Mouse (Mus musculus) spleen, adult 2 months (tissue): ENCODE data around the gene Gm49354. TPM values are rescaled to one million over a fixed set of nuclear protein-coding genes. Genes with fewer than 3 reads are reported as not detected.

ENCODE experiments used
- DNase-seq, 2 experiments: peaks; one replicate each; pipeline versions ENCODE4 v3.0.0 to v3.0.0-alpha.2; 2012 to 2021; ENCODE audit warnings: low spot score in 2 of 2, low read depth in 1 of 2
- H3K27ac ChIP-seq: fragments of 200-500 bp; 2 replicates; pipeline ENCODE4 v1.5.1; 2012; ENCODE audit warnings: low read length, inconsistent platforms; ENCODE audit not compliant: insufficient read depth
- H3K27me3 ChIP-seq: fragments of 200-500 bp; 2 replicates; pipeline ENCODE4 v1.6.1; 2012; ENCODE audit warnings: mild to moderate bottlenecking, moderate library complexity, low read length, inconsistent platforms; ENCODE audit not compliant: control insufficient read depth, insufficient read depth
- H3K36me3 ChIP-seq: fragments of 200-500 bp; 2 replicates; pipeline ENCODE4 v1.6.1; 2012; ENCODE audit warnings: mild to moderate bottlenecking, low read length, inconsistent platforms; ENCODE audit not compliant: control insufficient read depth, insufficient read depth
- H3K4me1 ChIP-seq: fragments of 200-500 bp; 2 replicates; pipeline ENCODE4 v1.6.1; 2011; ENCODE audit warnings: inconsistent platforms; ENCODE audit not compliant: control insufficient read depth, insufficient read depth, insufficient read length
- H3K4me3 ChIP-seq: fragments of 200-500 bp; 2 replicates; pipeline ENCODE4 v1.5.1; 2011; ENCODE audit warnings: mild to moderate bottlenecking, inconsistent platforms; ENCODE audit not compliant: insufficient read depth, insufficient read length; ENCODE audit errors: extremely low read depth
- CTCF ChIP-seq: fragments of 200-500 bp; IDR thresholded peaks from 2 replicates; pipeline ENCODE4 v1.5.1; 2011; ENCODE audit warnings: mild to moderate bottlenecking, inconsistent platforms; ENCODE audit not compliant: insufficient read depth, insufficient read length, insufficient replicate concordance; ENCODE audit errors: extremely low read depth
- POLR2A ChIP-seq: fragments of 200-500 bp; IDR thresholded peaks from 2 replicates; pipeline ENCODE4 v1.6.1; 2011; ENCODE audit warnings: low read depth, low read length, inconsistent platforms
- WGBS: fragments of 180-500 bp; shearing (Covaris S2); methylation state at CpG from one replicate; pipeline ENCODE4 v1.1.7; 2018; 5-methylcytosine and 5-hydroxymethylcytosine counted together
- polyA plus RNA-seq: library from polyadenylated mRNA; depleted of rRNA; stranded (reverse); fragments of >200 nt; gene quantifications from 2 replicates; pipeline ENCODE4 v1.2.3, GENCODE M21; 2012

Gene Gm49354
- polyA plus RNA-seq, 1 experiment: not detected

DNA sequence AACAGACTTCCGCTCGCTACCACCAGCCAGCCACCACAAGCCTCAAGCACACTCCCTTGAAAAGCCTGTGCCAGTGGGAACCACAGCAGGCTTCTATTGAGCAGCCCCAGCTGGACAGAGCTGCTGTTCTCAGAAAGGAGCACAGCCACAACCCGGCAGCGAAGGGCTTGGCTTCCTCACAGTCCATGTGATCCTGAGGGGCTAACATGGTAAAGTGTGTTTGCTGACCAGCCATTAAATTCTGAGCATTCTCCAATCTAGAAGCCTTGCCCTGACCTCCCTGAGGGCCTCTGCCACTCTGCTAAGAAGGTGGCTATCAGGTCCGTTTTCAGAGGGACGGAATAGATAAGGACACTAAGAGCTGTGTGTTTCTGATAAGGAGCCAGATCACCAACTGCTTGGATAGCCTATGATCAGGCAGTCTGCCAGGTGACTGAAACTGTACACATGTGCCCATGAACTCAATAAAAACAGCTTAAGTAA is 32.1 kb upstream of the Gm49354 start:
- H3K36me3 ChIP-seq: peaks cover 57% of the 10 kb centered on the region
- no peak for DNase-seq
- H3K27me3 ChIP-seq: no peaks in the 10 kb centered on the region
- no peaks in the 10 kb centered on the region for H3K4me1 ChIP-seq
- no peak overlapping the region; the same call in 1 of the 2 replicates for H3K27ac ChIP-seq
- no peak overlapping the region for H3K4me3 ChIP-seq
- 81% methylated on average over 6 of the region's 6 CpGs for WGBS
- TF ChIP-seq POLR2A (no peak), CTCF (no peak)

DNA sequence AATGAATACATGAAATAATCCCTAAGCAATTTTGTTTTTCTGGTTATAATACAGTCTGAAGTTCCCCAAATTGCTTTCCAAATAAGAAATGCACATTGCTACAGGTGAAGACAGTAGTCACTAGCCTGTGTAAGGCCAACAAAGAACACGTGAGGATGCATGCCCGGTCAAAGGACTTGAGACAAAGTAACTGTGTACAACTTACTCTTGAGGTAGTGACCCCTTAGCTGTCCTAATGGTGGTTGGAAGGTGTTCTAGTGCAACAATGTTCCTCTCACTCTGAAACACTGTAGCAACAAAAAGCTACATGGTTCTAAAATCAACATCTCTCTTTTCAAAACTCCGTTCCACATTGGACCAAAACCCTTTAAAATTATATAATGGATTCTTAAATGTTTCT is 29.5 kb upstream of the Gm49354 start:
- WGBS: 99% methylated on average over 3 of the region's 3 CpGs

DNA sequence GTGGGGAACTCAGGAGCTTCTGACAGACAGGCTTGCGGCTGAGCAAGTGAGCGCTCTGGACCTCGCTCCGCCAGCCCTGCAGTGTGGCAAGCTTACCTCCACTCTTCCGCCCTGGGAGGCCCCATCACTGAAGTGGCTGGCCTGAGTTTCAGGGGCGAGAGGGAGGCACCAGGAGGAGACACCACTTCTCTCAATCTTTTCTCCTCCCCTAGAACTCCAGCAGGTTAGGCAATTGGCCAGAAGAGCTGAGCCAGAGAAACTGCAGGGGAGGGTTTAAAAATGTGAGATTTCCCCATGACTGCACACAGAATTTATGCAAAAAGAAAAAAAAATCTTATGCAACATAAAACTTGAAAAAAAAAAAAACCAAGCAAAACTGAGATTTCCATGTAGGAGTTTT is 19.0 kb upstream of the Gm49354 start:
- no peak for TF ChIP-seq CTCF
- no peak for TF ChIP-seq POLR2A
- DNase-seq: no peak
- Histone ChIP-seq H3K4me3 (no peak overlapping the region), H3K27me3 (no peaks in the 10 kb centered on the region), H3K27ac (no peak overlapping the region), H3K36me3 (peaks cover 79% of the 10 kb centered on the region), H3K4me1 (peaks cover 2% of the 10 kb centered on the region; the same call in 1 of the 2 replicates)
- 94% methylated on average over 6 of the region's 6 CpGs for WGBS

More for the DNA sequence above, 29.5 kb upstream of the Gm49354 start:
- Histone ChIP-seq H3K4me1 (no peaks in the 10 kb centered on the region), H3K27me3 (no peaks in the 10 kb centered on the region), H3K4me3 (no peak overlapping the region), H3K27ac (no peak overlapping the region), H3K36me3 (peaks cover 64% of the 10 kb centered on the region)
- TF ChIP-seq POLR2A (no peak), CTCF (no peak)
- no peak for DNase-seq

DNA sequence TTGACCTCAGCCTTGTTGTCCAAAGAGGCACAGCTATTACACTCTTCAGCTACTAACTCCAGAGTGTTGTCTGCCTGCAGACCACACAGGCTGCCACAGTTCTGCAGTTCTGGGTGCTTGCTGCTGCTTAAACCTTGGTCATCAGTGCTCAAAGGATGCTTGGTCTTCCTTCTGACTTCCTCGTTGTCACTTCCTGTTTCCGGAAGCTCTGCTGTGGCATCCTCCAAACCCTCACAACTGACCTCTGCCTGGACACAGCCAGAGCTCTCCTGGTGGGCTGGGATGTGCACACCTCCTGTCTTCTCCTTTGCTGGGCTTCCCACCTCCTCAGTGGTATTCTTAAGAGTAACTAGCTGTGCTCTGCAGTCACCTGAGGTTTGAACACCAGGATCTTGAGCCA is 18.0 kb upstream of the Gm49354 start:
- TF ChIP-seq POLR2A (no peak), CTCF (no peak)
- Histone ChIP-seq H3K4me1 (peaks cover 2% of the 10 kb centered on the region; the same call in 1 of the 2 replicates), H3K27ac (no peak overlapping the region), H3K4me3 (no peak overlapping the region), H3K36me3 (peaks cover 80% of the 10 kb centered on the region), H3K27me3 (no peaks in the 10 kb centered on the region)
- 55% methylated on average over 2 of the region's 2 CpGs for WGBS
- DNase-seq: no peak

DNA sequence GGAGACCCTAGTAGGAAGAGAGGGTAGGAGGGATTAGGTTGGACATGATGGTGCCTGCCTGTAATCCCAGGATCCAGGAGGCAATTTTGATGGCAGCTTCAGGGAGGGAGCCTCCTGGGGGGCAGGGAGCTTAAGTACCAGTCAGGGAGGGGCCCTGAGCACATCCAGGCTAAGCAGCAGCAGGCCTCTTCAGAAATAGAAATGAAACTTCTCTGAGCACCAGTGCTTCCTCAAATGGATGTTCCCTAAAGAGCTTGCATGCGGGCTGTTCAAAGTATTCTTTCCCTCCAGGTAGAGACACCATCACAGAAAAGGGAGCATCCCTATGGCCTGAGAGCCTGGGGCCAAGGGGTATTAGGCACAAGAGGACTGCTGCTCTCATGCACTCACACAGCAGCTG is 16.3 kb upstream of the Gm49354 start:
- Histone ChIP-seq H3K27ac (no peak overlapping the region), H3K4me1 (peaks cover 2% of the 10 kb centered on the region; the same call in 1 of the 2 replicates), H3K36me3 (peaks cover 74% of the 10 kb centered on the region), H3K27me3 (no peaks in the 10 kb centered on the region), H3K4me3 (no peak overlapping the region)
- TF ChIP-seq POLR2A (no peak), CTCF (no peak)
- WGBS: 27% methylated on average over 1 of the region's 1 CpGs
- DNase-seq: no peak

DNA sequence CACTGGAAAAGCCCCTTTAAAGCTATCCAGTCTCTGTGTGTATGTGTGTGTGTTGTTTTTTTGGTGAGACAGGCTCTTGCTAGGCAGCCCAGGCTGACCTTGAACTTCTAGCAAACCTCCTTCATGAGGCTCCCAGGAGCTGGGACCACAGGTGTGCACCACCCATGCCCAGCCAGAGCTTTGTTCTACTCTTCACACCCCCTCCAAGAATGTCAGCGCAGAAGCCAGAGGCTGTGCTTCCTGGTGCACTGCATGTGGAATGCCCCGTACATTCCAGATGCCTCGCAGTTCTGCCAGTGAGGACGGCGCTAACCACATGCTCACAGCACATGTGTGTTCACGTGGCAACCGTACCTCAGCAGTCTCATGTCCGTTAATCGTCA is 14.4 kb upstream of the Gm49354 start:
- peaks cover 66% of the 10 kb centered on the region for H3K36me3 ChIP-seq
- peak overlapping the region; percentile 7; the same call in 1 of the 2 replicates for H3K27ac ChIP-seq
- WGBS: 96% methylated on average over 9 of the region's 9 CpGs
- H3K4me1 ChIP-seq: peaks cover 2% of the 10 kb centered on the region; the same call in 1 of the 2 replicates
- no peak overlapping the region for H3K4me3 ChIP-seq
- H3K27me3 ChIP-seq: no peaks in the 10 kb centered on the region
- TF ChIP-seq POLR2A: no peak
- no peak for TF ChIP-seq CTCF
- DNase-seq: no peak

DNA sequence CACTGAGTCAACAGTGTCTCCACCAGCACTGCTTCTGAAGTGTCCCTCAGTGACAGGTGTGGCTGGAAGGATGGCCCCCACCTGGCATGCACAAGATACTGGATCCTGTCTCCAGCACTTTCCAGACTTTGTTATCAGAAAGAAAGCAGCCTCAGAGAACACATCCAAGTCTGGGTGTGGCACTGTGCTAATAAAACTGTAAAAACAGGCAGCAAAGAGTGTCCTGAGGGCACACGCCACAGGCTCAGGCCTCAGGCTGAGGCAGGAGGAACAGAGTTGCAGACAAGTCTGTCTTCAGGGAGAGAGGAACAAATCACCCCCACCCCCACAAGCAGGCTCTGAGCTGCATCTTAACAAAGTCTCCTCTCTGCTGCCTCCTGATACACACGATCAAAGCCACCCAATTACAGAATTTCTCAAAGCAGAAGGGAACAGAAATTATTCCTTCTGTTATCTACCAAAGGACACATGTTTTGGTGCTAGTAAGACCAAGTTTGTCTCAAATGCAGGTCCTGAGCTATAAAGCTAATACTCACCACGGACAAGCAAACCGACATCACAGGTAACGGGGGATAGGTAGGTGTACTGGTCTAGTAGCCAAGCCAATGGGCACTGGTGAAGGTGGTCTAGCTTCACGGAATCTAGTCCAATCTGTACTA is 13.9 kb upstream of the Gm49354 start:
- Histone ChIP-seq H3K4me3 (no peak overlapping the region), H3K4me1 (peaks cover 2% of the 10 kb centered on the region; the same call in 1 of the 2 replicates), H3K27me3 (no peaks in the 10 kb centered on the region), H3K36me3 (peaks cover 65% of the 10 kb centered on the region), H3K27ac (peak overlapping the region; percentile 66; the same call in 1 of the 2 replicates)
- TF ChIP-seq POLR2A (no peak), CTCF (no peak)
- no peak for DNase-seq
- WGBS: 79% methylated on average over 6 of the region's 6 CpGs
